Mouse (Mus musculus): ENCODE data around the gene Slc25a19. TPM values are rescaled to one million over a fixed set of nuclear protein-coding genes. Genes with fewer than 3 reads are reported as not detected.

The Slc25a19 gene
- polyA plus RNA-seq, 1 experiment from 2014 or later, result 24.7 TPM

GRCm38 (mm10) chr11:115603128-115603475 is 25.0 kb downstream of the Slc25a19 start:
- H3K27ac ChIP-seq, result peak overlapping the region; percentile 88
- no peaks in the 10 kb centered on the region for H3K27me3 ChIP-seq
- 6% methylated on average over 15 of the region's 15 CpGs for WGBS
- peaks cover 45% of the 10 kb centered on the region for H3K36me3 ChIP-seq
- H3K9me3 ChIP-seq (replicated peaks), result no peaks in the 10 kb centered on the region
- peak overlapping the region; percentile 99 for H3K4me3 ChIP-seq
- peaks cover 27% of the 10 kb centered on the region for H3K4me1 ChIP-seq
- H3K9ac ChIP-seq, result peak overlapping the region; percentile 98
- no peak for ATAC-seq (ENCODE audit: low FRiP score)
- peak overlapping the region; percentile 96 for H3K4me2 ChIP-seq (replicated peaks)

GRCm38 (mm10) chr11:115601174-115601573 is 26.9 kb downstream of the Slc25a19 start:
- 97% methylated on average over 4 of the region's 4 CpGs for WGBS
- ATAC-seq (ENCODE audit: low FRiP score), result no peak
- Histone ChIP-seq H3K27me3 (no peaks in the 10 kb centered on the region), H3K36me3 (peaks cover 42% of the 10 kb centered on the region), H3K4me1 (peaks cover 27% of the 10 kb centered on the region), H3K9me3 (replicated peaks) (no peaks in the 10 kb centered on the region), H3K4me3 (no peak overlapping the region), H3K27ac (no peak overlapping the region), H3K9ac (no peak overlapping the region), H3K4me2 (replicated peaks) (no peak overlapping the region)

GRCm38 (mm10) chr11:115600743-115601142 is 27.4 kb downstream of the Slc25a19 start:
- Histone ChIP-seq H3K4me2 (replicated peaks) (no peak overlapping the region), H3K4me1 (peaks cover 27% of the 10 kb centered on the region), H3K27me3 (no peaks in the 10 kb centered on the region), H3K4me3 (no peak overlapping the region), H3K36me3 (peaks cover 42% of the 10 kb centered on the region), H3K9me3 (replicated peaks) (no peaks in the 10 kb centered on the region), H3K9ac (no peak overlapping the region), H3K27ac (no peak overlapping the region)
- no peak for ATAC-seq (ENCODE audit: low FRiP score)
- WGBS, result 98% methylated on average over 15 of the region's 15 CpGs

- no peak for ATAC-seq (ENCODE audit: low FRiP score)
- 97% methylated on average over 7 of the region's 7 CpGs for WGBS
- H3K4me2 ChIP-seq (replicated peaks), result no peak overlapping the region
These were observed 28.4 kb downstream of the Slc25a19 start for GRCm38 (mm10) chr11:115599722-115600121.

GRCm38 (mm10) chr11:115598309-115598708 is 29.8 kb downstream of the Slc25a19 start:
- no peak overlapping the region for H3K4me3 ChIP-seq
- no peak overlapping the region for H3K4me2 ChIP-seq (replicated peaks)
- no peak overlapping the region for H3K9ac ChIP-seq
- peaks cover 16% of the 10 kb centered on the region for H3K4me1 ChIP-seq
- H3K36me3 ChIP-seq, result peaks cover 60% of the 10 kb centered on the region
- ATAC-seq (ENCODE audit: low FRiP score), result no peak
- H3K27ac ChIP-seq, result no peak overlapping the region
- no peaks in the 10 kb centered on the region for H3K27me3 ChIP-seq
- no peaks in the 10 kb centered on the region for H3K9me3 ChIP-seq (replicated peaks)
- WGBS, result 91% methylated on average over 4 of the region's 4 CpGs

More at GRCm38 (mm10) chr11:115599722-115600121, 28.4 kb downstream of the Slc25a19 start:
- peaks cover 19% of the 10 kb centered on the region for H3K4me1 ChIP-seq
- H3K9me3 ChIP-seq (replicated peaks), result no peaks in the 10 kb centered on the region
- H3K27ac ChIP-seq, result no peak overlapping the region
- no peak overlapping the region for H3K9ac ChIP-seq
- H3K36me3 ChIP-seq, result peaks cover 46% of the 10 kb centered on the region
- no peak overlapping the region for H3K4me3 ChIP-seq
- H3K27me3 ChIP-seq, result no peaks in the 10 kb centered on the region

- ATAC-seq (ENCODE audit: low FRiP score), result no peak
- H3K27me3 ChIP-seq, result no peaks in the 10 kb centered on the region
- no peaks in the 10 kb centered on the region for H3K9me3 ChIP-seq (replicated peaks)
- no peak overlapping the region for H3K9ac ChIP-seq
- H3K27ac ChIP-seq, result no peak overlapping the region
- no peaks in the 10 kb centered on the region for H3K4me1 ChIP-seq
- no peak overlapping the region for H3K4me3 ChIP-seq
- H3K4me2 ChIP-seq (replicated peaks), result no peak overlapping the region
- WGBS, result 96% methylated on average over 3 of the region's 3 CpGs
- H3K36me3 ChIP-seq, result peaks cover 80% of the 10 kb centered on the region
These were observed 32.9 kb downstream of the Slc25a19 start for GRCm38 (mm10) chr11:115595209-115595608.

- Histone ChIP-seq H3K9me3 (replicated peaks) (no peaks in the 10 kb centered on the region), H3K4me2 (replicated peaks) (no peak overlapping the region), H3K4me3 (no peak overlapping the region), H3K27me3 (no peaks in the 10 kb centered on the region), H3K9ac (no peak overlapping the region), H3K36me3 (peaks cover 91% of the 10 kb centered on the region), H3K4me1 (no peaks in the 10 kb centered on the region), H3K27ac (no peak overlapping the region)
- no peak for ATAC-seq (ENCODE audit: low FRiP score)
- 85% methylated on average over 2 of the region's 2 CpGs for WGBS
These were observed 37.5 kb downstream of the Slc25a19 start for GRCm38 (mm10) chr11:115590526-115591075.

GRCm38 (mm10) chr11:115587984-115588383 is 40.1 kb downstream of the Slc25a19 start:
- no peaks in the 10 kb centered on the region for H3K4me1 ChIP-seq
- H3K36me3 ChIP-seq, result peaks cover 96% of the 10 kb centered on the region
- H3K27ac ChIP-seq, result no peak overlapping the region

GRCm38 (mm10) chr11:115586403-115586802 is 41.7 kb downstream of the Slc25a19 start:
- Histone ChIP-seq H3K9me3 (replicated peaks) (no peaks in the 10 kb centered on the region), H3K27me3 (no peaks in the 10 kb centered on the region), H3K27ac (no peak overlapping the region), H3K4me2 (replicated peaks) (no peak overlapping the region), H3K9ac (no peak overlapping the region), H3K36me3 (peaks cover 97% of the 10 kb centered on the region), H3K4me3 (no peak overlapping the region), H3K4me1 (no peaks in the 10 kb centered on the region)
- 93% methylated on average over 9 of the region's 9 CpGs for WGBS
- no peak for ATAC-seq (ENCODE audit: low FRiP score)

More at GRCm38 (mm10) chr11:115587984-115588383, 40.1 kb downstream of the Slc25a19 start:
- no peak overlapping the region for H3K9ac ChIP-seq
- H3K4me2 ChIP-seq (replicated peaks), result no peak overlapping the region
- no peak overlapping the region for H3K4me3 ChIP-seq
- 86% methylated on average over 9 of the region's 9 CpGs for WGBS
- no peak for ATAC-seq (ENCODE audit: low FRiP score)
- H3K27me3 ChIP-seq, result no peaks in the 10 kb centered on the region
- no peaks in the 10 kb centered on the region for H3K9me3 ChIP-seq (replicated peaks)

- no peak overlapping the region for H3K4me3 ChIP-seq
- WGBS, result 91% methylated on average over 7 of the region's 7 CpGs
- H3K9me3 ChIP-seq (replicated peaks), result no peaks in the 10 kb centered on the region
- no peak overlapping the region for H3K9ac ChIP-seq
- ATAC-seq (ENCODE audit: low FRiP score), result no peak
- no peak overlapping the region for H3K4me2 ChIP-seq (replicated peaks)
- no peak overlapping the region for H3K27ac ChIP-seq
- H3K36me3 ChIP-seq, result peaks cover 97% of the 10 kb centered on the region
- no peaks in the 10 kb centered on the region for H3K4me1 ChIP-seq
- H3K27me3 ChIP-seq, result no peaks in the 10 kb centered on the region
These were observed 42.5 kb downstream of the Slc25a19 start for GRCm38 (mm10) chr11:115585573-115586100.

GRCm38 (mm10) chr11:115584376-115585073 is 43.6 kb downstream of the Slc25a19 start:
- Histone ChIP-seq H3K36me3 (peaks cover 91% of the 10 kb centered on the region), H3K4me1 (no peaks in the 10 kb centered on the region), H3K9ac (no peak overlapping the region), H3K27me3 (no peaks in the 10 kb centered on the region), H3K9me3 (replicated peaks) (no peaks in the 10 kb centered on the region), H3K4me3 (no peak overlapping the region), H3K4me2 (replicated peaks) (no peak overlapping the region), H3K27ac (no peak overlapping the region)
- no peak for ATAC-seq (ENCODE audit: low FRiP score)
- WGBS, result 91% methylated on average over 10 of the region's 10 CpGs

- Histone ChIP-seq H3K36me3 (peaks cover 92% of the 10 kb centered on the region), H3K4me1 (no peaks in the 10 kb centered on the region), H3K27ac (no peak overlapping the region), H3K9ac (no peak overlapping the region), H3K27me3 (no peaks in the 10 kb centered on the region), H3K4me3 (no peak overlapping the region), H3K4me2 (replicated peaks) (no peak overlapping the region), H3K9me3 (replicated peaks) (no peaks in the 10 kb centered on the region)
- WGBS, result 83% methylated on average over 10 of the region's 10 CpGs
- no peak for ATAC-seq (ENCODE audit: low FRiP score)
These were observed 45.0 kb downstream of the Slc25a19 start for GRCm38 (mm10) chr11:115582913-115583606.
